Mouse (Mus musculus) G1E (cell line): ENCODE data around the gene Dhrs11. TPM values are rescaled to one million over a fixed set of nuclear protein-coding genes. Genes with fewer than 3 reads are reported as not detected.
"Not testable (repeated sequence)": the region's sequence is repeated elsewhere in the genome, so short reads cannot be mapped to it uniquely, and the experiment has no call there.

Experiments
- ATAC-seq: 2 replicates; pipeline ENCODE4 v1.8.0; 2016; ENCODE audit warnings: mild to moderate bottlenecking; ENCODE audit not compliant: insufficient number of reproducible peaks, poor library complexity, low FRiP score, severe bottlenecking; ENCODE audit errors: extremely low read depth
- DNase-seq: peaks from one replicate; pipeline ENCODE4 v3.0.0; 2012; ENCODE audit warnings: low spot score
- H3K27me3 ChIP-seq: 2 replicates; pipeline ENCODE4 v1.6.1; 2012; ENCODE audit warnings: mild to moderate bottlenecking, low read length, inconsistent platforms; ENCODE audit not compliant: insufficient read depth
- H3K36me3 ChIP-seq: replicated peaks from 2 replicates; pipeline ENCODE3; 2012; ENCODE audit warnings: mild to moderate bottlenecking, inconsistent platforms
- H3K4me1 ChIP-seq: 2 replicates; pipeline ENCODE4 v1.6.1; 2012; ENCODE audit warnings: low read depth, low read length, inconsistent platforms, mixed read lengths; ENCODE audit not compliant: insufficient read depth
- H3K4me3 ChIP-seq: 2 replicates; pipeline ENCODE4 v1.5.1; 2012; ENCODE audit warnings: low read depth, mild to moderate bottlenecking, inconsistent platforms, low read length, moderate library complexity, mixed read lengths
- H3K9me3 ChIP-seq: replicated peaks from 2 replicates; pipeline ENCODE4 v1.6.1; 2012; ENCODE audit warnings: inconsistent platforms
- CTCF ChIP-seq: IDR thresholded peaks from 2 replicates; pipeline ENCODE4 v1.5.1; 2012; ENCODE audit warnings: low read depth, low read length, inconsistent platforms, mixed read lengths
- GATA1 ChIP-seq: IDR thresholded peaks from 2 replicates; pipeline ENCODE4 v1.6.1; 2012; ENCODE audit warnings: borderline replicate concordance, low read length, inconsistent platforms, mixed read lengths
- GATA2 ChIP-seq: IDR thresholded peaks from 2 replicates; pipeline ENCODE4 v1.6.1; 2012; ENCODE audit warnings: low read depth, low read length, inconsistent platforms, borderline replicate concordance
- POLR2AphosphoS5 ChIP-seq: IDR thresholded peaks from 2 replicates; pipeline ENCODE4 v1.6.1; 2012; ENCODE audit warnings: low read depth, low read length, inconsistent platforms; ENCODE audit not compliant: insufficient replicate concordance
- TAL1 ChIP-seq: conservative IDR thresholded peaks from 2 replicates; pipeline ENCODE4 v1.6.1; 2012; ENCODE audit warnings: low read depth, low read length, inconsistent platforms, mixed read lengths
- polyA plus RNA-seq: library from polyadenylated mRNA; stranded (reverse); fragments of >175 nt; gene quantifications from 2 replicates; pipeline ENCODE4 v1.2.3, GENCODE M21; 2012
- total RNA-seq, 2 experiments: library from RNA; stranded (forward) in 1 of 2; stranded (reverse) in 1 of 2; fragments of 200-1000 nt in 1 of 2; fragments of >200 nt in 1 of 2; fragmentation: Nextera tagmentation in 1 of 2; gene quantifications; 2 replicates each; pipeline ENCODE4 v1.2.3; 2014 to 2017

Gene Dhrs11
- total and polyA plus RNA-seq, 3 experiments = 7.7 to 180 (median 12.1) TPM

DNA sequence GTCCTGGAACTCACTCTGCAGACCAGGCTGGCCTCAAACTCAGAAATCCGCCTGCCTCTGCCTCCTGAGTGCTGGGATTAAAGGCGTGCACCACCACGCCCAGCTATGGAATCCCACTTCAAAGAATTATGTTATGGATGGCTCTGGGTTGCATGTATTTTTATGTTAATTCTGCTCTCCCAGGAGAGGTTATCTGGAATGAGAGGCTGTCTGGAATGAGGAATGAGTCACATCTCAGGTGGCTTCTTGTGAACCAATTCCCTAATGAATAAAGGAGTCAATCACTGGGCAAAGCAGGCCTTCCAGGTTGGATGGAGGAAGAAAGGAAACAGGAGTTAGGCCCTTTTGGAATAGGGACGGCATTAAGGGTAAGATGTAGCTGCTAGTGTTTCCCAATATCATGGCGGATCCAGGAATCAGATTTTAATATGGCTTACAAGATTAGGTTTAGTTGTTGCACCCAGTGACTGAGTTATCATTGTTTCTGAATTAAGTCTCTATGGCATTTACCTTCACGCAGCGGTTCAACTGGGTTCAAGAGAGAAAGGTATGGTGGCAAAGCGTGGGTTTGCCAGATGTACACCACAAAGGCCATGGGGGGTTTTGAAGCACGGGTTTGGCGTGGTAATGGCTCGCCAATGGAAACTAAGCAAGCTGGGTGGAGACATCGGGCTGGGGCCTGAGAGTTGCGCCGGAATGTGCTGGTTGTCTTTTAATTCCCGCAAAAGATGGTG is 18.1 kb upstream of the Dhrs11 start:
- Histone ChIP-seq H3K4me1 (peaks cover 7% of the 10 kb centered on the region; the same call in 1 of the 2 replicates), H3K4me3 (no peak overlapping the region), H3K9me3 (no peaks in the 10 kb centered on the region), H3K36me3 (peaks cover 76% of the 10 kb centered on the region), H3K27me3 (no peaks in the 10 kb centered on the region)
- no peak for TF ChIP-seq CTCF
- no peak for DNase-seq
- ATAC-seq = no peak

GRCm38 (mm10) chr11:84839330-84839729 is 10.5 kb upstream of the Dhrs11 start:
- DNase-seq = no peak
- Histone ChIP-seq H3K27me3 (no peaks in the 10 kb centered on the region), H3K36me3 (peaks cover 84% of the 10 kb centered on the region), H3K9me3 (no peaks in the 10 kb centered on the region), H3K4me1 (peaks cover 2% of the 10 kb centered on the region; the same call in 1 of the 2 replicates), H3K4me3 (no peak overlapping the region)
- TF ChIP-seq POLR2AphosphoS5 (no peak), CTCF (no peak), GATA2 (no peak), TAL1 (no peak), GATA1 (no peak)
- no peak for ATAC-seq

GRCm38 (mm10) chr11:84829495-84829894 is 701 bp upstream of the Dhrs11 start:
- not testable (repeated sequence) for H3K9me3 ChIP-seq, ATAC-seq, DNase-seq, H3K27me3 ChIP-seq
- H3K4me3 ChIP-seq = peak overlapping the region; percentile 95
- H3K4me1 ChIP-seq = peaks cover 54% of the 10 kb centered on the region
- H3K36me3 ChIP-seq = peaks cover 80% of the 10 kb centered on the region

DNA sequence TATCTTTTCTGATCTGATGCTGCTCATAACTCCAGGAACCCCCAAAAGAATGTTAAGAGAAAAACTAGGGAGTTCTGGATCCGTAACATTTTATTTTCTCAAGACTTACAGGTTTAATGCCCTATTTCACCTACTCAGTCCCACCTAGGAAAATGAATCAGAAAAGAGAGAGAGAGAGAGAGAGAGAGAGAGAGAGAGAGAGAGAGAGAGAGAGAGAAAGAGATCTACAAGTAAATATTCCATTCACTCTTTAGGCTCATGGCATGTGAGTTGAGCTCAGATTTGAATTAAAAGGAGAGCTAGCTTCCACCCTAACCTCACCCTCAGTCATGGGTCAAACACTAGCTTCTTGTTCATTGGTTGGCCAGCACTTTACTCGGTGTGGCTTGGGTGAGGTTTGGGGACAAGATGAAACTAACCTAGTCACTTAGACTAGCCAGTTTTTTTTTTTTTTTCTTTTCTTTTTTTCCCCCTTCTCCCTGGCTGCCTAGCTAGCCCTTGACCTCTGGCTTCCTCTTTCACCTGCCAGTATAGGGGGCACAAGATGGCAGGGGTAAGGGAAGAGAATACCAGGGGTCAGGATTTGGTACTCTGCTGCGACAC is 792 bp downstream of the Dhrs11 start:
- Histone ChIP-seq H3K4me3 (peak overlapping the region; percentile 95), H3K27me3 (no peaks in the 10 kb centered on the region), H3K9me3 (no peaks in the 10 kb centered on the region), H3K36me3 (peaks cover 69% of the 10 kb centered on the region), H3K4me1 (peaks cover 69% of the 10 kb centered on the region)
- DNase-seq = no peak
- ATAC-seq = no peak
- TF ChIP-seq GATA1 = no peak
- no peak for TF ChIP-seq GATA2
- TF ChIP-seq TAL1 = no peak
- no peak for TF ChIP-seq CTCF
- no peak for TF ChIP-seq POLR2AphosphoS5

- peak overlapping the region; percentile 7; the same call in 1 of the 2 replicates for H3K4me3 ChIP-seq
- H3K9me3 ChIP-seq = no peaks in the 10 kb centered on the region
- peaks cover 74% of the 10 kb centered on the region for H3K4me1 ChIP-seq
- no peak for ATAC-seq
- no peak for DNase-seq
- H3K36me3 ChIP-seq = peaks cover 69% of the 10 kb centered on the region
- H3K27me3 ChIP-seq = no peaks in the 10 kb centered on the region
- no peak for TF ChIP-seq GATA1
- no peak for TF ChIP-seq TAL1
- no peak for TF ChIP-seq GATA2
- TF ChIP-seq POLR2AphosphoS5 = no peak
- TF ChIP-seq CTCF = no peak
Observed at GRCm38 (mm10) chr11:84827492-84827891, 1.3 kb downstream of the Dhrs11 start.

DNA sequence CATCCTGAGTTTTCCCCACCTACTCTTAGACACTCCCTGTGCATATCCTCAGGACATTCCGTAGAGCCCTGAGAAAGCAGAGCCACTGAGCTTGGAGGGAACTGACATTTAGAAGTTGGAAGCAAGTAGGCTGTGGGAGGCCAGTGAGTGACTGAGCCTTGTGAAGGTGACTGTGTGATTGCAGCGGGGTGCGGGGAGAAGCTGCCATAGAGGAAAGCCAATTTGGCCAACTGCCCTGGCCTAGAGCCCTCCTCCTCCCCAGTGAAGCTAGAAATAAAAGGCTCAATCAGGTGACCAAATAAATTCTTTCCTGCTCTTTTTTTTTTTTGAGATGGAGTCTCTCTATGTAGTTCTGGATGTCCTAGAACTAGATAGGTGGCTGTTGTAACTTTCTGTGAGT is 2.6 kb downstream of the Dhrs11 start:
- ATAC-seq (no peak), DNase-seq (no peak)
- Histone ChIP-seq H3K4me3 (no peak overlapping the region; the same call in 1 of the 2 replicates), H3K27me3 (no peaks in the 10 kb centered on the region), H3K9me3 (no peaks in the 10 kb centered on the region), H3K36me3 (peaks cover 69% of the 10 kb centered on the region), H3K4me1 (peaks cover 86% of the 10 kb centered on the region)
- TF ChIP-seq TAL1 = no peak
- no peak for TF ChIP-seq GATA2
- no peak for TF ChIP-seq CTCF
- no peak for TF ChIP-seq GATA1
- TF ChIP-seq POLR2AphosphoS5 = no peak

GRCm38 (mm10) chr11:84825261-84825807 is 3.5 kb downstream of the Dhrs11 start:
- Histone ChIP-seq H3K36me3 (peaks cover 69% of the 10 kb centered on the region), H3K4me1 (peaks cover 92% of the 10 kb centered on the region), H3K9me3 (no peaks in the 10 kb centered on the region), H3K4me3 (no peak overlapping the region), H3K27me3 (no peaks in the 10 kb centered on the region)
- no peak for TF ChIP-seq CTCF
- no peak for TF ChIP-seq POLR2AphosphoS5
- TF ChIP-seq GATA1 = no peak
- no peak for TF ChIP-seq GATA2
- TF ChIP-seq TAL1 = no peak
- ATAC-seq (no peak), DNase-seq (no peak)
